Mouse (Mus musculus): Measurements from ENCODE around the gene N4bp2. TPM values are rescaled to one million over a fixed set of nuclear protein-coding genes. Genes with fewer than 3 reads are reported as not detected.

The N4bp2 gene
- polyA plus RNA-seq, 1 experiment = not detected

DNA sequence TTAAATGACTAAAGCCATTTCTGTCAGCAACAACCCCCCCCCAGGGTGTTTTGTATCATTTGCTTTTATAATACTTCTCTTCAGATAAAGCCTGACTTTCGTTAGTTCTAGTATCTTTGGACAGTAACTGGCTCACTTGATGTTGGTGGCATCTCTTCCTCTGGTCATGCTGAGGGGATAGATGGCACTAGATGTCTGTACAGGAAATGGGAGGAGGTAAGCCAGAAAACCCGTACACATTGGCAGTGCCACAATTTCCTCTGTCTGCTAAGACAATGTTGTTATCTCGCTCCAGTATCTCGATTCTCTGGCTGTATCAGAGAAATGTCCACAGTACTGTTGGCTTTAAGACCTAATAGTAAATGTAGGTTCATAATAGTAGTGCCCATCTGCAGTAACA, 109.9 kb downstream of the N4bp2 start:
- H3K4me1 ChIP-seq (ENCODE audit: control insufficient read depth, insufficient read depth, low read length) = no peaks in the 10 kb centered on the region
- 75% methylated on average over 4 of the region's 4 CpGs for WGBS

DNA sequence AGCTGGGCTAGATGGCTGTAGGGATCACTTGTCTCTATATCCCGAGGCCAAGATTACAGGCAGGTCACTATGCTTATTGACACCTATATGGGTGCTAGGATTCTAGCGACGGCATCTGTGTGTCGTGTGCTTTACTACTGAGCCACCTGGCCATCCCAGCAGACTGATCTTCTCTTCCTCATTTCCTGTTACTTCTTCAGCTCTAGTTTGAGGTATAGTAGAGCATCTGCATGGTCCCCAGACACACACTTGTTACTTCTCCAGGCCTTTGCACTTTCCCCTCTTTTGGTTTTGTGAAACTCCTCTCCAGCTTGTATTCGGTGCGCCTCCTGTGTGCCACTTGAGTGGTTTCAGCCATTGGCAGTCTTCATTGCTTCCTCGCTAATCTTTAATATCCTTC, 111.9 kb downstream of the N4bp2 start:
- Histone ChIP-seq H3K27ac (ENCODE audit: insufficient read depth, low read depth, low read length) (no peak overlapping the region), H3K4me1 (ENCODE audit: control insufficient read depth, insufficient read depth, low read length) (no peaks in the 10 kb centered on the region), H3K4me3 (ENCODE audit: insufficient read depth, low read depth, low read length) (no peak overlapping the region)
- 96% methylated on average over 7 of the region's 7 CpGs for WGBS
- TF ChIP-seq CTCF (IDR thresholded peaks at IDR 0.05; ENCODE audit: insufficient read depth, low read depth, low read length) (no peak), POLR2A (IDR thresholded peaks at IDR 0.05; ENCODE audit: insufficient read depth, low read depth, low read length) (no peak)

More for the DNA sequence above, 109.9 kb downstream of the N4bp2 start:
- TF ChIP-seq POLR2A (IDR thresholded peaks at IDR 0.05; ENCODE audit: insufficient read depth, low read depth, low read length) = no peak
- TF ChIP-seq CTCF (IDR thresholded peaks at IDR 0.05; ENCODE audit: insufficient read depth, low read depth, low read length) = no peak
- Histone ChIP-seq H3K4me3 (ENCODE audit: insufficient read depth, low read depth, low read length) (no peak overlapping the region), H3K27ac (ENCODE audit: insufficient read depth, low read depth, low read length) (no peak overlapping the region)

DNA sequence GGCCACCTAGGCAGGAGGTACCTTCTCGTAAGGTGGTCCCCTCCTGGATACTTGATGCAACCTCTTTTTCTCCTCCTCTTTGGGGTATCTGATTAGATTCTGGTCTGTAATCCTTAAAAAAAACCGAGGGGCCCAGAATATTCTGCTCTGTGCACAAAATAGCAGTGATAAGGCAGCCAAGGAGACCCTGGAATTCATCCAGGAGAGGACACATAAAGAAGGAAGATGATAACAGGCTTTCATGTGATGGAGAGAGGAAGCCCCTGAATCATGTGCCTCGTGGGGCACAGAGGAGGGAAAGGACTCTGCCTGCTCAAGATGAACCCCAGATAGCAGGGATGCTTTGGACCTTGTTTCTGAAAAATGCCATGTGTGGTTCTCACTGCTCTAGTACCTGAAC, 115.0 kb downstream of the N4bp2 start:
- Histone ChIP-seq H3K27ac (ENCODE audit: insufficient read depth, low read depth, low read length) (no peak overlapping the region), H3K4me1 (ENCODE audit: control insufficient read depth, insufficient read depth, low read length) (no peaks in the 10 kb centered on the region), H3K4me3 (ENCODE audit: insufficient read depth, low read depth, low read length) (no peak overlapping the region)
- 46% methylated on average over 3 of the region's 3 CpGs for WGBS
- TF ChIP-seq CTCF (IDR thresholded peaks at IDR 0.05; ENCODE audit: insufficient read depth, low read depth, low read length) = no peak
- no peak for TF ChIP-seq POLR2A (IDR thresholded peaks at IDR 0.05; ENCODE audit: insufficient read depth, low read depth, low read length)

Other genes with a start within 250 kb of the N4bp2 start
- not detected in 2 replicates for gene Smim14, start 226.3 kb upstream of the N4bp2 start, polyA plus RNA-seq (2012; ENCODE audit: insufficient read depth, insufficient read length, low replicate concordance, missing spikeins)
- gene Ube2k, start 226.3 kb upstream of the N4bp2 start, polyA plus RNA-seq (2012; ENCODE audit: insufficient read depth, insufficient read length, low replicate concordance, missing spikeins) = 419 TPM in 1 of 2 replicates, not detected in the other
- 468 TPM in 1 of 2 replicates, not detected in the other for gene Pds5a, start 65.2 kb upstream of the N4bp2 start, polyA plus RNA-seq (2012; ENCODE audit: insufficient read depth, insufficient read length, low replicate concordance, missing spikeins)
- 158 TPM in 1 of 2 replicates, not detected in the other for gene Rhoh, start 97.7 kb downstream of the N4bp2 start, polyA plus RNA-seq (2012; ENCODE audit: insufficient read depth, insufficient read length, low replicate concordance, missing spikeins)
- 609 TPM in 1 of 2 replicates, not detected in the other for gene Chrna9, start 171.4 kb downstream of the N4bp2 start, polyA plus RNA-seq (2012; ENCODE audit: insufficient read depth, insufficient read length, low replicate concordance, missing spikeins)
- not detected in 2 replicates for gene 9130230L23Rik, start 240.8 kb downstream of the N4bp2 start, polyA plus RNA-seq (2012; ENCODE audit: insufficient read depth, insufficient read length, low replicate concordance, missing spikeins)

Measured in olfactory bulb, adult 2 months (tissue).